Mouse (Mus musculus): Measurements from ENCODE around the gene Cln6.

DNA sequence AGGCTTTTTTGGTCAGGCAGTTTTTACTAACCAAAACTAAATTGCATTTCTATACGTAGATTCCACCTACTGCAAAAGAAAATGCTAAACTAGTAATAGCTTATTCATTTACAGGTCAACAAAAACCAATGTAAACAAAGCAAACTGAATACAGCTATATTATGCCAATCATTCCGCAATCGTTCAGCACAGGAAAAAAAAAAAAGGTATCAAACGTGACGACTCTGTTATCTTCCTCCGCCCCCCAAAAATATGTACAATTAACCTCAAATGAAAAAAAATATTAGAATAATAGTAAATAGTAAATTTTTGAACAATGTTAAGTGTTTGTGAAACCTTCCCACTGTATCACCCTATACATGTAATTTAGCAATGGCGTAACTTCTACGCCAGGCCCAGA lies 28.5 kb upstream of the Cln6 start:
- TF ChIP-seq GATA1 (IDR thresholded peaks at IDR 0.05; ENCODE audit: borderline replicate concordance, low read length) (no peak), FLI1 (IDR thresholded peaks at IDR 0.05; ENCODE audit: low read length) (no peak)

All from megakaryocyte, embryonic 14.5 days (primary cell).